Mouse (Mus musculus): ENCODE data around the gene Ddx39.
A peak's percentile ranks its signal among the peaks of the same experiment; 100 is the strongest.

Ddx39 gene

DNA sequence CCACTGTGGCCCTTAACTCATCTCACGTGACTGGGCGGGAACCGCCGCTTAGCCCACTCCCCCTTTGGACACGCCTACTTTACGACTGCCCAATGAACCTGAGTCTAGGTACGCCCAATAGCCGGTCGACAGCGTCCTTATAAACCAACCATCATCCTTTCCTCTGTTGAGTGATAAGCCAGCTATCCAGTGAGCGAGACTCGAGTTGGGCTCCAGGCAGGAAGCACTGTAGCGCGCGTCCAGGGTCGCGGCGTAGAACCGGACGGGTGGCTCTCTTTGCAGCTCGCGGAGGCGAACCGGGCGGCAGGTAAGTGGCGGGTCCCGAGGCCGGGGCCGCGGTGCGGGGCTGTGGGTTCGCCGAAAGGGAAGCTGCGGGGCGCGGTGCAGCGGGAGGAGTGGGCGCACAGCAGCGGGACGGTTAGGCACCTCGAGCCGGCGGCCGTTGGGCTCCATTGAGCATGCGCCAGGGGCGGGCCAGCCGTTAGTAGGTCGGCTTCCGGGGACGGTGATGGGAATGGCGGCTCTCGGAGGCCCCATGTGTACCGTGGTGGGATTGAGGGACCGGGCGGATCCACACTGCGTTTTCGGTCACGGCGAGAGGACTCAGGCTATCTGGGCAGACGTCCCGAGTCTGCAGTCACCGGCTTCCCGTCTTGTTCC, at the start of gene Ddx39:
TSS of gene Ddx39 (plus strand) at position 147 of the 660 bp plus-strand sequence.
- peak; percentile 95 for DNase-seq (ENCODE audit: low read depth, low spot score)

DNA sequence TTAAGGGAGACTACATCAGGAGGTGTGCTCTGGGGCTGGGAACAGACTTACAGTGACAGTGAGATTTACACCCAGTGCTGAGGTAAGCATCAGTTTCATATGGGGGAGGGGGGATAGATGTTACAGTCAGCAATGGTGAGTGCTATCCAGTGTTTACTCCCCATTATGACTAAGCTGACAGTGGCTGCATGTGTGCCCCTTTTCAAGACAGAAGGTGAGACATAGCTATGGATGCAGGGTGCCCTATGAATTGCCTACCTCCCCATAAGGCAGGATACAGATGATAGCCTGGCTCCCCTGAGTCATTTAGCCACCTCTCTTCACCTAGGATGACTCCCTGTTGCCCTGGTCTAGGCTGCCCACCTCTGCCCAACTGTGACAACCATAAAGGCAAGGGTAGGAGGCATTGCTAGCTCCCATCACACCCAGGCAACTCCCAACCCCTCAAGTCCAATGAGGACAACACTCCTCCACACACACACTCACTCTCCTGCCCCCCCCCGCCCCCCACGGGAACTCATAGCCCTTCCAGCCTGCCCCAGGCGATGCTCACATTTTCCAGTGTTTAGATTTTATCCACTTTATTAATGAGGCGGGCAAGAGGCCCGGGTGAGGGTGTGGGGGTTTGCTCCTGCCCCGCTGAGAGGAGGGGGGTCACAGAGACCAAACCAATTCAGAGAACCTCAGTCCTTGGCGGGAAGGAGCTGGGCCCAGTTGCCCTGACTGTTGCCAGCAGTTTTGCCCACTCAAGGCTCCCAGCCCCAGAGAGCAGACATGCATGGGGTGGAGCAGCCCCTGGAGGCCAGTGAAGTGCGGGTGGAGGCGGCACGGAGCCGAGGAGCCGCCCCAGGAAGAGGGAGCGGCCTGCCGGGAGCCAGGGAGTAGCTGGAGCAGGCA, 48.8 kb upstream of the Ddx39 start, which contains the start of gene Ptger1:
TSS of gene Ptger1 (plus strand) at position 710 of the 897 bp plus-strand sequence.
- no peak for DNase-seq (ENCODE audit: low read depth, low spot score)

DNA sequence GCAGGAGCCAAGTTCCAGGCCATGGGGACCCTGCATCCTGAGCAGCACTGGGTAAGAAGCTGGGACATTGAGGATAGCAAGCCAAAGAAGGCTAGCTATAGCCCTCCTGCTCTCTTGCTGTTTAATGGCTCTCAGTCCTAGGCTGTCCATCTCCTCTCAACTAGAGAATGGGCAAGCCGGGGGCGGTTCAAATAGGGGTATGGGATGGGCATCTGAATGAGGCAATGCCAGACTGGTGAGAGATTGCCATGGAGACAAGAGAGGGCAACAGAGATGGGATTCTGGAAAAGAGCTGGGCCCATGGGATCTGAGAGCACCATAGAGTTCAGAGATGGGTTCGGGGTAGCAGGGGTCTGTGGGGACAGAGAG, 48.1 kb upstream of the Ddx39 start:
- DNase-seq (ENCODE audit: low read depth, low spot score), result no peak

- DNase-seq (ENCODE audit: low read depth, low spot score), result no peak
Measured at GRCm38 (mm10) chr8:83667526-83667925, 47.5 kb upstream of the Ddx39 start.

DNA sequence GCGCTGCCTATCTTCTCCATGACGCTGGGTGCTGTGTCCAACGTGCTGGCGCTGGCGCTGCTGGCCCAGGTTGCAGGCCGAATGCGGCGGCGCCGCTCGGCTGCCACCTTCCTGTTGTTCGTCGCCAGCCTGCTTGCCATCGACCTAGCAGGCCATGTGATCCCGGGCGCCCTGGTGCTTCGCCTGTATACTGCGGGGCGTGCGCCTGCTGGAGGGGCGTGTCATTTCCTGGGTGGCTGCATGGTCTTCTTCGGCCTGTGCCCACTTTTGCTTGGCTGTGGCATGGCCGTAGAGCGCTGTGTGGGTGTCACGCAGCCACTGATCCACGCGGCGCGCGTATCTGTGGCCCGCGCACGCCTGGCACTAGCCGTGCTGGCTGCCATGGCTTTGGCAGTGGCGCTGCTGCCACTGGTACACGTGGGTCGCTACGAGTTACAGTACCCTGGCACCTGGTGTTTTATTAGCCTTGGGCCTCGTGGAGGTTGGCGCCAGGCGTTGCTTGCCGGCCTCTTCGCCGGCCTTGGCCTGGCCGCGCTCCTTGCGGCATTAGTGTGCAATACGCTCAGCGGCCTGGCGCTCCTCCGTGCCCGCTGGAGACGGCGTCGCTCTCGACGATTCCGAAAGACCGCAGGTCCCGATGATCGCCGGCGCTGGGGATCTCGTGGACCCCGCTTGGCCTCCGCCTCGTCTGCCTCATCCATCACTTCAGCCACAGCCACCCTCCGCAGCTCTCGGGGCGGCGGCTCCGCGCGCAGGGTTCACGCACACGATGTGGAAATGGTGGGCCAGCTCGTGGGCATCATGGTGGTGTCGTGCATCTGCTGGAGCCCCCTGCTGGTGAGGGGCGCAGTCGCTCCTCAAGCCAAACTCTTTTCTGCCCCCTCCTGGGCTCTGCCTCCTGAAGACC, 46.7 kb upstream of the Ddx39 start:
- no peak for DNase-seq (ENCODE audit: low read depth, low spot score)

- no peak for DNase-seq (ENCODE audit: low read depth, low spot score)
Measured at GRCm38 (mm10) chr8:83669013-83669412, 46.0 kb upstream of the Ddx39 start.

DNA sequence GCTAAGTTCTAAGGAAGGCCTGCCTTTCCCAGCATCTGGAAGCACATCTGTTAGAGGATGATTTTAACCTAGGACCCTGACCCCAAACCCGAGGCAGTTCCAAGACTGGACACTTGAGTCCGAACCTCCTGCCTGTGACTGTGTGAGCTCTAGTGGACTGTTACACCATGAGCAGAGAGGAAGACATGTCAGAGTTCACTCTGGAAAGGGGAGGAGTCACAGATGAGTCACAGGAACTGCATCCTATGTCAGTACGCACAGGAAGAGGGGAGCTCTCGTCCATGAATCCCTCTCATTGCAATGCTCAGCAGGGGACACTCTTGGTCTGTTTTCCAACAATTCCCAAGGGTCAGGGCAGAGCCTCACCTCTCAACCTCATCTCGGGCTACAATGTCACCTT, 42.0 kb upstream of the Ddx39 start:
- no peak for DNase-seq (ENCODE audit: low read depth, low spot score)

- DNase-seq (ENCODE audit: low read depth, low spot score), result no peak
Measured at GRCm38 (mm10) chr8:83674497-83674896, 40.5 kb upstream of the Ddx39 start.

- no peak for DNase-seq (ENCODE audit: low read depth, low spot score)
Measured at GRCm38 (mm10) chr8:83679866-83680265, 35.1 kb upstream of the Ddx39 start.

DNA sequence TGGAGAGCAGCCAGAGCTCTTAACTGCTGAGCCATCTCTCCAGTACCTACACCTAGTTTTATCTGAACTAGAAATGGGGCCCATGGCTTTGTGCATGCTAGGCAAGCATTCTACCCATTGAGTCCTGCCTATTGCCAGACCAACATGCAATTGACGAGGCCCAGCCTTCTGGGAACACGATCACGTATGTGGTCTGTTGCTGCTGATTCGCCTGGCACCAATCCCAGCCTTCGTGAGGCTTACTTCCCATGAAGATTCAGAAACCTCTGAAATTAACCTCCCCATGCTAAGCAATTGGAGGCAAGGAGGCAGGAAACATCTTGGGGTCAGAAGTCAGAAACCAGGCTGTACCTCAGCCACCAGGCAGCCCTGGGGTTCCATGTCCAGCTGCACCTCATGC, 34.4 kb upstream of the Ddx39 start:
- no peak for DNase-seq (ENCODE audit: low read depth, low spot score)

DNA sequence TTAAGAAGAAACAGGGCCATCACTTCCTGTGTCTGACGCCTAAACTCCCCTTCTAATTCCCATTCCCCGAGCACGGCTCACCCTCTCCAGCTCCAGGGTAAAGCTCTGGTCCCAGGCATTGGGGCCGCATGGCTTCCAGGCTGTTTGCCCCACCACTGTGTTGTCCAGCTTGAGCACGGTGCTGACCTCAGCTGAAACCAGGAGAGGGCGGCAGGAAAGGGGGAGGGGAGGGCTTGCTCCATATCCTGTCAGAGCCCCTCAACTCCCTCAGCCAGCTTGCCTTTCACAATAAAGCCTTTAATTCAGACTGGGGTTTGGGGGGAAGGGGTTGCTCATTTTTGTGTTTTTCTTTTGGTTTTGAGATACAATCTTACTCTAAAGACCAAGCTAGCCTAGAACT, 33.9 kb upstream of the Ddx39 start:
- DNase-seq (ENCODE audit: low read depth, low spot score), result no peak

DNA sequence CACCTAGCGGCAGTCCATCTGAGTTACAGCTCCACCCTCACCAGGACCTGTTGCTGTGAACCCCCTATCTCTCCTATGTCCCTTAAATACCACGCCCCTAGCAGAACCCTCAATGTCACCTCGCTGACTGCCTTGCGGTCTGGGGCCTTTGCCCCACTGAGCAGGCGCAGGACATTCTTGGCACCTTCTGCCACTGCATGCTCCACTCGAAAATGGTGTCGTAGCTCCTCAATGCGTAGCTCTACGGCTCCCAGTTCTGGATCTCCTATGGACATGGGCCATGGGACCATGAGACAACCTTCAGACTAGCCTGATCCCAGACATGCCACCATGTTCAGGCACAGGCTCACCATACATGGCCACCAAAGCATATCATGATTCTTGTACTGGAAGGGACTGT, 30.5 kb upstream of the Ddx39 start:
- DNase-seq (ENCODE audit: low read depth, low spot score), result no peak

- no peak for DNase-seq (ENCODE audit: low read depth, low spot score)
Measured at GRCm38 (mm10) chr8:83689264-83689663, 25.7 kb upstream of the Ddx39 start.

DNA sequence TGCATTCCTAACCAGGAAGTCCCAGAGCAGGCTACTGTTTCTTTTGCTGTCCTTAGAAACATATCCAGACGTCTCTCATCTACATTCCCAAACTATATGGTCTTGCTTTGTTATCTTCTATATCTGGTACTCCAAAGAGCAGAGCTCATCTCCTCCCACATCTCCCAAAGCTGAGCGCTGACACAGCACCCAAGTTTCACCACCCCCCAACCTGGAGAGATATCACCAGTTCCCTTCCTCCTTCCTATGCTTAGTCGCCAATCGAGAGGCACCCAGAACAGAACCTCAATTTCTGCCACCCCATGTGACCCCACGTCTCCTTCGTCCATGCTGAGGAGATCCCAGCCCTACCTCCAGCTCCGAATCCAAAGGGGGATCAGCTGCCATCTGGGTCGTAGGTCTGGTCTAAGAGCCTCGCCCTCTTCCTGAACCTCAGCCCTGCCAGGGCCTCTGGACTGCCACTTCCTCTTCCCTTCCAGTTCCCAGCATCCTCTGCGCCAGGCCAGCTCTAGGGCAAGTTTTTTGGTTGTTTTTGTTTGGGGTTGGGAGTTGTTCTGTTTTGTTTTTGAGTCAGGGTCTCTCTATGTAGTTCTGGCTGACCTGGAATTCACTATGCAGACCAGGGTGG, 21.3 kb upstream of the Ddx39 start:
- no peak for DNase-seq (ENCODE audit: low read depth, low spot score)

GRCm38 (mm10) chr8:83694369-83695160, 20.4 kb upstream of the Ddx39 start:
- no peak for DNase-seq (ENCODE audit: low read depth, low spot score)

GRCm38 (mm10) chr8:83695351-83696106, 19.4 kb upstream of the Ddx39 start:
- DNase-seq (ENCODE audit: low read depth, low spot score), result no peak

DNA sequence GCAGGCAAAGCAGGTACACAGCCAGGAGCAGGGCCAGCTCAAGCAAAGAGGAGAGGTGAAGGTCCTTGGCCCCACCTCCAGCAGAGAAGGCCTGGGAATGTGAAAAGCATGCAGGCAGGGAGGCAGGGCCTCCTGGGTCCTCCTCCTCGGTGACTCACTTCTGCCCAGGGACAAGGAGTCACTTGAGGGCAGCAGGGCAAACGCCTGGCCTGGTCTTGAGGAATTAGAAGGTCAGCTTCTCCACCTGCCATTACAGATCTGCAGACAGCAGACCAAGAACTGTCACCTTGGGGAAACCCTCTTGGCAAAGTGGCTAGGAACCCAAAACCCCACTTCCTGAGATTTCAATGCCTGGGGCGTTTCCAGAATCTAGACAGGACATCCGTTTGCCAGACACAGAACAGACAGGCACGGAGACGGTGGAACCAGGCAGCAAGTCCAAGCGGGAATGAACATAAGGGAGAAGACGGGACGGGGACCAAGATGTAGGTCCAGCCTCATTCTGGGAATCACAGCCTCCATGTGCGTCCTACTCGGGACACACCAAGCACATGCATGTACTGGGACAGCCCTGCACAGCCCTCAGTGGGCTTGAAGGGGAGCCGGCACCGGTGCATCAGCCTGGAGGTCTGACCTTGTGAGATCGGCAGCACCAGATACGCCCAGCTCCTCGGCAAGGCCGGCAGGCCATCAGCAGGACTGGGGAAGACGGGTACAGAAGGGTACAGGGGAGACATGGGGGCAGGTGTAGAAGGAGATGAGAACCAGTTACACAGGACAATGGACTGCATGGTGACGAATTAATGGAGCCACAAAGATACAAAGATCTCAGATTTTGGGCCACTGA, 17.4 kb upstream of the Ddx39 start:
- DNase-seq (ENCODE audit: low read depth, low spot score), result no peak

DNA sequence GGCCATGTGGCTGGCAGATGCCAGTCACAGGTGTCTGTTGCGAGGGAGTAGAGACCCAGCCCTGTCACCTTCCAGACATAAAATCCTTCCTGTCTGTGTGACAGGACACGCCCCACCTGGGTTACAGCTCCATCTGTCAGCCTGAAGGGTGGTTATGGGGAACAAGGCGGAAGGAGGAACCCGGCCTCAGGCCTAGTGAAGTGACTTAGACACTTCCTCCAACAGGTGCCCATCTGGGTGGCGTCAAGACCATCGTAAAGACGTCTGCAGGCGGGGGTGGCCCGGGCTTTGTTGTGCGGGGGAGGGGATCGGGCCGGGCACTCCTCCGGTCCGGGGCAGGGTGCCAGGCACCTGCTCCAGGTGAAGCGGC, 16.7 kb upstream of the Ddx39 start:
- no peak for DNase-seq (ENCODE audit: low read depth, low spot score)
